Mouse (Mus musculus): Measurements from ENCODE around the gene Vip. TPM values are rescaled to one million over a fixed set of nuclear protein-coding genes. Genes with fewer than 3 reads are reported as not detected.

The Vip gene
- polyA plus RNA-seq, 1 experiment from 2014 or later, result 1.0 TPM

DNA sequence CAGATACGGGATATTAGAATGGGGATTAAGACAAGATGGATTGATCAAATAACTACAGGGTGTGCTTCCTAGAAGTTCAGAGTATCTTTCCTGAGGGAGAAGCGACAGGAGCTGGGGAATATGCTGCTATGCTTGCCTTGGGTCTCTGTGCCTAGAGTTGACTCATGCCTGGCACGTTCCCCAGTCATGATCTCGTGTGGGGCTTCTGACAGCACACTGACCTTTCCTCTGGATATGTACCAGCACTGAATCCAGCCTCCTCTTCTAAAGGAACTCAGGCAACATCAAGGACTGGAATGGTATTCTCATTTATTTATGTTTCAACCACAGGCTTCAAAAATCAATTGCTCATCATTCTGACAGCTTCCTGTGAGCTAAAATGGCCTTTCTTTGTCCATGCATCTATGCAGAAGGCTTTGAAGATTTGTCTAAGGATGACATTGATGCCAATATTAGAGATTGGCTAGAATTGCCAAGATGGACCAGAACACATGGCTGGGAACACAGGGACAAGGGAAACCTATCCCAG lies 5.3 kb upstream of the Vip start:
- H3K4me1 ChIP-seq, result no peaks in the 10 kb centered on the region
- no peak overlapping the region for H3K27ac ChIP-seq
- no peak overlapping the region for H3K9ac ChIP-seq
- ATAC-seq (ENCODE audit: borderline replicate concordance, extremely low read depth, low FRiP score, low TSS enrichment), result no peak
- no peaks in the 10 kb centered on the region for H3K27me3 ChIP-seq
- H3K36me3 ChIP-seq, result no peaks in the 10 kb centered on the region
- H3K9me3 ChIP-seq, result no peaks in the 10 kb centered on the region
- 67% methylated on average over 4 of the region's 4 CpGs for WGBS
- no peak overlapping the region for H3K4me2 ChIP-seq
- no peak overlapping the region for H3K4me3 ChIP-seq

DNA sequence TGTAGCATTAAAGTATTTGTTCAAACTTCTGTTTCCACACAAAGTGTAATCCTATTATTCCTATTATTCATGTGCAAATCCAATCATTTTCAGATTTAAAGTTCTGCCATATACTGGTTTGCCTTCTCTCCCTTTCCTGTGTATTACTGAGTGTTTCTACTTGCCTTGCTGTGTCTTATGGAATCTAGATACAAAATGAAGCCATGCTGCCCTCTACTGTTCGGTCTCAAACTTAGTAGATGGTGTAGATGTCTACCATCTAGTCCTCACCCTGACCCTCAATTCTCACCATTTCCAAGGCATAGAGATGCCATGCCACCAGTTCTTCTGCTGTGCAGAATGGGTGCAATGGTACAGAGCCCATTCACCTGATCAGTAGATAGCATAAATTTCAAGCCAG lies 4.7 kb upstream of the Vip start:
- H3K9ac ChIP-seq, result no peak overlapping the region
- H3K4me3 ChIP-seq, result no peak overlapping the region
- H3K9me3 ChIP-seq, result no peaks in the 10 kb centered on the region
- no peak for ATAC-seq (ENCODE audit: borderline replicate concordance, extremely low read depth, low FRiP score, low TSS enrichment)
- WGBS, result 26% methylated on average over 1 of the region's 1 CpGs
- no peaks in the 10 kb centered on the region for H3K27me3 ChIP-seq
- H3K36me3 ChIP-seq, result no peaks in the 10 kb centered on the region
- H3K27ac ChIP-seq, result no peak overlapping the region
- no peak overlapping the region for H3K4me2 ChIP-seq
- H3K4me1 ChIP-seq, result no peaks in the 10 kb centered on the region

DNA sequence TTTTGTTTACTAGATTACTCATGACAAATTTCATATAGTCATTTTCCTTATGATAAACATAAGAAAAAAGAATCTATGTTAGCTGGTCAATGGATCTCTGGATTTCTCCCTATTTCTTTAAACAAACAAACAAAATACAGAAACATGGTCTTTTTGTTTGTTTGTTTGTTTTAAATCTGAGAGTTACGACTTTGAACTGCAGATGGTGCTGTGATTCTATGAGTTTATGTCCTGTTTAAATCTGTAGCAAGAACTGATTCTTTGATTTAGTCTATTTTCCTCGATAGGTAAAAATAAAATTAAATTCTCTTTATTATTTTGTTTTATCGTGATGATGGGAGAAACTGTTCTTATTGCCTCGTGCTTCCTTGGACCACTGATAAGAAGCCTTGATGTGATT lies 1.7 kb upstream of the Vip start:
- Histone ChIP-seq H3K9ac (no peak overlapping the region), H3K27me3 (no peaks in the 10 kb centered on the region), H3K9me3 (no peaks in the 10 kb centered on the region), H3K4me3 (no peak overlapping the region), H3K27ac (no peak overlapping the region), H3K4me1 (no peaks in the 10 kb centered on the region), H3K4me2 (no peak overlapping the region), H3K36me3 (no peaks in the 10 kb centered on the region)
- ATAC-seq (ENCODE audit: borderline replicate concordance, extremely low read depth, low FRiP score, low TSS enrichment), result no peak
- WGBS, result 64% methylated on average over 4 of the region's 4 CpGs

DNA sequence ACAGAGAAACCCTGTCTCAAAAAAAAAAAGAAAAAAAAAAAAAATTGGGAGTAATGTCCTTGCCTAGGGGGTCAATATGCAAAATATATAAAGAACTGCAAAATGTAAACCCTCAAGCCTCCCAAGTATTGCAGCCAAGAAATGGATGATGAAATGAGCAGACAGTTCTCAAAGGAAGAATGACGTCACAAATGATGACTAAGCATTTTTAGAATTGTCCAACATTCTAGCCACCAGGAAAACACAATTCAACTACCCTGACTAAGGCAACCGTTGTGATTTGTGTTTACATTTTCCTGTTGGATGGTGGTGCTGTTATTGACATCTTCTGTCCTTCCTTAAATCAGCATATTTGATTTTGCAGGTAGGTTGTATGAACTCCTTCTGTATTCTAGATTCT lies 42.3 kb downstream of the Vip start:
- Histone ChIP-seq H3K9ac (no peak overlapping the region), H3K4me1 (no peaks in the 10 kb centered on the region)
- WGBS, result 60% methylated on average over 2 of the region's 2 CpGs

DNA sequence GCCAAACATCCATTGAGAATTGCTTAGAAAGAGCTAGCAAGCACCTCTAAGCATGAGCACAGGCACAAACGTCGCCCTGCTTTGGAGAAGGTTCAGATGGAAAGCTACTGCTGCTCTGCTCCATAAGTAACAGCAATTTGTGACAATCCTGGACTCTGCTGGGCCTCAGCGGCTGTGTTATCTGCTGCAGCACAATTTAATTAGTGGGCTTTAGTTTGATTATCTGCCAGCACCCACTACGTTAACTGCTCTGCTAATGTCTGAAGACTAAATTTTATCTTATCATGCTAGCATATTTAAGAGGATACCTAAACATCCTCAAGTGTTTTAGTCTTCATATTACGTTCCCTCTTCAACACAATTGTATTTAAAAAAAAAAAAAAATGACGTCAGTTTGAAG lies 46.6 kb downstream of the Vip start:
- ATAC-seq (ENCODE audit: borderline replicate concordance, extremely low read depth, low FRiP score, low TSS enrichment), result no peak
- H3K9me3 ChIP-seq, result no peaks in the 10 kb centered on the region

More for the DNA sequence above, 42.3 kb downstream of the Vip start:
- no peaks in the 10 kb centered on the region for H3K36me3 ChIP-seq
- no peak overlapping the region for H3K4me2 ChIP-seq
- ATAC-seq (ENCODE audit: borderline replicate concordance, extremely low read depth, low FRiP score, low TSS enrichment), result no peak
- H3K9me3 ChIP-seq, result no peaks in the 10 kb centered on the region
- no peak overlapping the region for H3K27ac ChIP-seq
- no peak overlapping the region for H3K4me3 ChIP-seq
- no peaks in the 10 kb centered on the region for H3K27me3 ChIP-seq

DNA sequence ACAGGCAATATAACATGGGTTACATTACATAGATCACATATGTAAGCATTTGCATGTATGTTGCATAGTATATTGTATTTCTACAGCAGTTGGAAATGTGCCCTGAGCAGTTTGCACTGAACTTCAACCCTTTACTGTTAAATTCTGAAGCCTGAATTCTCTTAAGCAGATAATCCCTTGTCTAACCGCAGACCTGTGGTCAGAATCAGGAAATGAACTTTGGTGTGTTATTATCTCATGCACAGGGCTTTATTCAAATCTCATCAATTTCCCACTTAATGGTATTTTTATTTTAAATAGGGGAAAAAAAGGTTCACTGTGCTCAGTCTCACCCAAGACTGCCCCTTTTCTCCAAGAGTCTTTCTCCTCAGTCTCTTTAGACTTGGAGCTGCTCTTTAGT lies 55.3 kb downstream of the Vip start:
- Histone ChIP-seq H3K9ac (no peak overlapping the region), H3K4me1 (no peaks in the 10 kb centered on the region), H3K27ac (no peak overlapping the region), H3K9me3 (no peaks in the 10 kb centered on the region), H3K27me3 (no peaks in the 10 kb centered on the region), H3K4me2 (no peak overlapping the region), H3K4me3 (no peak overlapping the region), H3K36me3 (no peaks in the 10 kb centered on the region)
- no peak for ATAC-seq (ENCODE audit: borderline replicate concordance, extremely low read depth, low FRiP score, low TSS enrichment)
- 45% methylated on average over 1 of the region's 1 CpGs for WGBS

More for the DNA sequence above, 46.6 kb downstream of the Vip start:
- WGBS, result 9% methylated on average over 6 of the region's 6 CpGs
- H3K4me2 ChIP-seq, result no peak overlapping the region
- H3K4me1 ChIP-seq, result no peaks in the 10 kb centered on the region
- H3K36me3 ChIP-seq, result no peaks in the 10 kb centered on the region
- H3K27me3 ChIP-seq, result no peaks in the 10 kb centered on the region
- no peak overlapping the region for H3K27ac ChIP-seq
- H3K9ac ChIP-seq, result no peak overlapping the region
- no peak overlapping the region for H3K4me3 ChIP-seq

Other genes with a start within 250 kb of the Vip start
- 4.8 and 4.9 TPM in 2 replicates for gene Syne1, start 87.7 kb upstream of the Vip start, polyA plus RNA-seq (2015; fragmentation: Nextera tagmentation; extraction: Ambion mirVana)
- gene Myct1, start 45.4 kb upstream of the Vip start, polyA plus RNA-seq (2015; fragmentation: Nextera tagmentation; extraction: Ambion mirVana), result 9.3 and 10.4 TPM in 2 replicates
- gene Fbxo5, start 166.4 kb downstream of the Vip start, polyA plus RNA-seq (2015; fragmentation: Nextera tagmentation; extraction: Ambion mirVana), result 84.3 and 92.5 TPM in 2 replicates
- 14.1 and 16.7 TPM in 2 replicates for gene Mtrf1l, start 184.7 kb downstream of the Vip start, polyA plus RNA-seq (2015; fragmentation: Nextera tagmentation; extraction: Ambion mirVana)

All from lung, embryonic 15.5 days (tissue).